Mouse (Mus musculus): ENCODE results near the gene Nhsl1.
"Not testable (repeated sequence)": the region's sequence is repeated elsewhere in the genome, so short reads cannot be mapped to it uniquely, and the experiment has no call there.

Nhsl1 gene

GRCm38 (mm10) chr10:18446359-18446820 is 127.6 kb downstream of the Nhsl1 start:
- DNase-seq (ENCODE audit: low read depth) = no peak

GRCm38 (mm10) chr10:18447299-18447698 is 128.5 kb downstream of the Nhsl1 start:
- DNase-seq (ENCODE audit: low read depth) = no peak

- not testable (repeated sequence) for DNase-seq (ENCODE audit: low read depth)
These were observed 130.1 kb downstream of the Nhsl1 start for GRCm38 (mm10) chr10:18448896-18449295.

- DNase-seq (ENCODE audit: low read depth) = peak; percentile 22
These were observed 134.6 kb downstream of the Nhsl1 start for GRCm38 (mm10) chr10:18453380-18453779.

GRCm38 (mm10) chr10:18454161-18454560 is 135.4 kb downstream of the Nhsl1 start:
- DNase-seq (ENCODE audit: low read depth) = no peak

- no peak for DNase-seq (ENCODE audit: low read depth)
These were observed 136.6 kb downstream of the Nhsl1 start for GRCm38 (mm10) chr10:18455301-18455920.

GRCm38 (mm10) chr10:18457808-18458475 is 139.2 kb downstream of the Nhsl1 start:
- no peak for DNase-seq (ENCODE audit: low read depth)

- DNase-seq (ENCODE audit: low read depth) = no peak
These were observed 142.6 kb downstream of the Nhsl1 start for GRCm38 (mm10) chr10:18461336-18461735.

- no peak for DNase-seq (ENCODE audit: low read depth)
These were observed 144.5 kb downstream of the Nhsl1 start for GRCm38 (mm10) chr10:18463071-18463841.

- no peak for DNase-seq (ENCODE audit: low read depth)
These were observed 149.6 kb downstream of the Nhsl1 start for GRCm38 (mm10) chr10:18468396-18468795.

GRCm38 (mm10) chr10:18469279-18470135 is 150.7 kb downstream of the Nhsl1 start:
- no peak for DNase-seq (ENCODE audit: low read depth)

GRCm38 (mm10) chr10:18470351-18471060 is 151.7 kb downstream of the Nhsl1 start:
- no peak for DNase-seq (ENCODE audit: low read depth)

- DNase-seq (ENCODE audit: low read depth) = no peak
These were observed 152.9 kb downstream of the Nhsl1 start for GRCm38 (mm10) chr10:18471648-18472047.

GRCm38 (mm10) chr10:18475126-18475525 is 156.3 kb downstream of the Nhsl1 start:
- no peak for DNase-seq (ENCODE audit: low read depth)

- no peak for DNase-seq (ENCODE audit: low read depth)
These were observed 159.5 kb downstream of the Nhsl1 start for GRCm38 (mm10) chr10:18478294-18478693.

GRCm38 (mm10) chr10:18479285-18479684 is 160.5 kb downstream of the Nhsl1 start:
- no peak for DNase-seq (ENCODE audit: low read depth)

- DNase-seq (ENCODE audit: low read depth) = no peak
These were observed 162.1 kb downstream of the Nhsl1 start for GRCm38 (mm10) chr10:18480836-18481235.

GRCm38 (mm10) chr10:18482558-18483141 is 163.9 kb downstream of the Nhsl1 start:
- DNase-seq (ENCODE audit: low read depth) = no peak

- no peak for DNase-seq (ENCODE audit: low read depth)
These were observed 164.9 kb downstream of the Nhsl1 start for GRCm38 (mm10) chr10:18483658-18484057.

- DNase-seq (ENCODE audit: low read depth) = no peak
These were observed 165.9 kb downstream of the Nhsl1 start for GRCm38 (mm10) chr10:18484731-18485130.

GRCm38 (mm10) chr10:18488239-18488803 is 169.5 kb downstream of the Nhsl1 start:
- DNase-seq (ENCODE audit: low read depth) = no peak
